Mouse (Mus musculus): ENCODE measurements around the gene Ddx11. TPM values are rescaled to one million over a fixed set of nuclear protein-coding genes. Genes with fewer than 3 reads are reported as not detected.
A peak's percentile ranks its signal among the peaks of the same experiment; 100 is the strongest.
"Not testable (repeated sequence)": the region's sequence is repeated elsewhere in the genome, so short reads cannot be mapped to it uniquely, and the experiment has no call there.

Gene Ddx11
- total and polyA plus RNA-seq, 3 experiments = 8.9 to 28.1 (median 22.9) TPM

GRCm38 (mm10) chr17:66123816-66124610 is 693 bp downstream of the Ddx11 start:
- peak overlapping the region; percentile 85 for H3K4me3 ChIP-seq (ENCODE audit: low read depth, low read length)
- TF ChIP-seq GATA1 (IDR thresholded peaks at IDR 0.05; ENCODE audit: borderline replicate concordance, low read length) (no peak), TAL1 (conservative IDR thresholded peaks at IDR 0.05; ENCODE audit: low read depth, low read length) (no peak), CTCF (IDR thresholded peaks at IDR 0.05; ENCODE audit: low read depth, low read length) (no peak), GATA2 (IDR thresholded peaks at IDR 0.05; ENCODE audit: borderline replicate concordance, low read depth, low read length) (no peak), POLR2AphosphoS5 (IDR thresholded peaks at IDR 0.05; ENCODE audit: insufficient replicate concordance, low read depth, low read length) (no peak)
- ATAC-seq (ENCODE audit: extremely low read depth, insufficient number of reproducible peaks, low FRiP score, poor library complexity, severe bottlenecking) (no peak; the same call in 1 of the 2 replicates), DNase-seq (ENCODE audit: low spot score) (no peak)
- peaks cover 47% of the 10 kb centered on the region for H3K4me1 ChIP-seq (ENCODE audit: insufficient read depth, low read depth, low read length)
- no peaks in the 10 kb centered on the region for H3K9me3 ChIP-seq (replicated peaks)
- peaks cover 59% of the 10 kb centered on the region for H3K36me3 ChIP-seq (replicated peaks)
- no peaks in the 10 kb centered on the region for H3K27me3 ChIP-seq (ENCODE audit: insufficient read depth, low read length)

- no peak for TF ChIP-seq GATA2 (IDR thresholded peaks at IDR 0.05; ENCODE audit: borderline replicate concordance, low read depth, low read length)
- TF ChIP-seq GATA1 (IDR thresholded peaks at IDR 0.05; ENCODE audit: borderline replicate concordance, low read length) = no peak
- TF ChIP-seq POLR2AphosphoS5 (IDR thresholded peaks at IDR 0.05; ENCODE audit: insufficient replicate concordance, low read depth, low read length) = no peak
- no peak for TF ChIP-seq CTCF (IDR thresholded peaks at IDR 0.05; ENCODE audit: low read depth, low read length)
- TF ChIP-seq TAL1 (conservative IDR thresholded peaks at IDR 0.05; ENCODE audit: low read depth, low read length) = no peak
- peaks cover 47% of the 10 kb centered on the region for H3K4me1 ChIP-seq (ENCODE audit: insufficient read depth, low read depth, low read length)
- peaks cover 60% of the 10 kb centered on the region for H3K36me3 ChIP-seq (replicated peaks)
- H3K4me3 ChIP-seq (ENCODE audit: low read depth, low read length) = no peak overlapping the region
- peak; percentile 9; the same call in 1 of the 2 replicates for ATAC-seq (ENCODE audit: extremely low read depth, insufficient number of reproducible peaks, low FRiP score, poor library complexity, severe bottlenecking)
- no peaks in the 10 kb centered on the region for H3K27me3 ChIP-seq (ENCODE audit: insufficient read depth, low read length)
- DNase-seq (ENCODE audit: low spot score) = peak; percentile 36
- H3K9me3 ChIP-seq (replicated peaks) = no peaks in the 10 kb centered on the region
Observed at GRCm38 (mm10) chr17:66125211-66125610, 1.9 kb downstream of the Ddx11 start.

- H3K36me3 ChIP-seq (replicated peaks) = peaks cover 91% of the 10 kb centered on the region
- H3K9me3 ChIP-seq (replicated peaks) = 0 out of 2 replicates have a peak, but pooled peaks cover 5% of the 10 kb centered on the region
- H3K4me1 ChIP-seq (ENCODE audit: insufficient read depth, low read depth, low read length) = peaks cover 20% of the 10 kb centered on the region
- ATAC-seq (ENCODE audit: extremely low read depth, insufficient number of reproducible peaks, low FRiP score, poor library complexity, severe bottlenecking) = no peak
- TF ChIP-seq POLR2AphosphoS5 (IDR thresholded peaks at IDR 0.05; ENCODE audit: insufficient replicate concordance, low read depth, low read length) (no peak), CTCF (IDR thresholded peaks at IDR 0.05; ENCODE audit: low read depth, low read length) (no peak), GATA1 (IDR thresholded peaks at IDR 0.05; ENCODE audit: borderline replicate concordance, low read length) (no peak), GATA2 (IDR thresholded peaks at IDR 0.05; ENCODE audit: borderline replicate concordance, low read depth, low read length) (no peak)
- no peak overlapping the region for H3K4me3 ChIP-seq (ENCODE audit: low read depth, low read length)
- DNase-seq (ENCODE audit: low spot score) = no peak
- H3K27me3 ChIP-seq (ENCODE audit: insufficient read depth, low read length) = no peaks in the 10 kb centered on the region
Observed at GRCm38 (mm10) chr17:66130371-66130770, 7.1 kb downstream of the Ddx11 start.

- ATAC-seq (ENCODE audit: extremely low read depth, insufficient number of reproducible peaks, low FRiP score, poor library complexity, severe bottlenecking) (peak; percentile 57; the same call in 1 of the 2 replicates), DNase-seq (ENCODE audit: low spot score) (no peak)
- Histone ChIP-seq H3K4me3 (ENCODE audit: low read depth, low read length) (no peak overlapping the region), H3K4me1 (ENCODE audit: insufficient read depth, low read depth, low read length) (peaks cover 13% of the 10 kb centered on the region; the same call in 1 of the 2 replicates), H3K27me3 (ENCODE audit: insufficient read depth, low read length) (no peaks in the 10 kb centered on the region), H3K36me3 (replicated peaks) (peaks cover 95% of the 10 kb centered on the region), H3K9me3 (replicated peaks) (0 out of 2 replicates have a peak, but pooled peaks cover 5% of the 10 kb centered on the region)
- TF ChIP-seq TAL1 (conservative IDR thresholded peaks at IDR 0.05; ENCODE audit: low read depth, low read length) (no peak), GATA2 (IDR thresholded peaks at IDR 0.05; ENCODE audit: borderline replicate concordance, low read depth, low read length) (no peak), POLR2AphosphoS5 (IDR thresholded peaks at IDR 0.05; ENCODE audit: insufficient replicate concordance, low read depth, low read length) (no peak), CTCF (IDR thresholded peaks at IDR 0.05; ENCODE audit: low read depth, low read length) (no peak), GATA1 (IDR thresholded peaks at IDR 0.05; ENCODE audit: borderline replicate concordance, low read length) (no peak)
Observed at GRCm38 (mm10) chr17:66131212-66131611, 7.9 kb downstream of the Ddx11 start.

- DNase-seq (ENCODE audit: low spot score); H3K27me3 ChIP-seq (ENCODE audit: insufficient read depth, low read length): not testable (repeated sequence)
- ATAC-seq (ENCODE audit: extremely low read depth, insufficient number of reproducible peaks, low FRiP score, poor library complexity, severe bottlenecking) = peak; percentile 56; the same call in 1 of the 2 replicates
Observed at GRCm38 (mm10) chr17:66152706-66153662, 29.7 kb downstream of the Ddx11 start.

GRCm38 (mm10) chr17:66153735-66154423 is 30.6 kb downstream of the Ddx11 start:
- H3K4me1 ChIP-seq (ENCODE audit: insufficient read depth, low read depth, low read length); DNase-seq (ENCODE audit: low spot score); ATAC-seq (ENCODE audit: extremely low read depth, insufficient number of reproducible peaks, low FRiP score, poor library complexity, severe bottlenecking); H3K4me3 ChIP-seq (ENCODE audit: low read depth, low read length); H3K27me3 ChIP-seq (ENCODE audit: insufficient read depth, low read length); H3K9me3 ChIP-seq (replicated peaks): not testable (repeated sequence)
- peaks cover 36% of the 10 kb centered on the region for H3K36me3 ChIP-seq (replicated peaks)

More at GRCm38 (mm10) chr17:66152706-66153662, 29.7 kb downstream of the Ddx11 start:
- H3K4me1 ChIP-seq (ENCODE audit: insufficient read depth, low read depth, low read length); H3K4me3 ChIP-seq (ENCODE audit: low read depth, low read length); H3K9me3 ChIP-seq (replicated peaks): not testable (repeated sequence)
- peaks cover 45% of the 10 kb centered on the region for H3K36me3 ChIP-seq (replicated peaks)
